Mouse (Mus musculus) intestine, embryonic 14.5 days (tissue): Measurements from ENCODE around the gene Olfr1344. TPM values are rescaled to one million over a fixed set of nuclear protein-coding genes. Genes with fewer than 3 reads are reported as not detected.

Source experiments
- ATAC-seq: fragments of 200-750 bp; cut with Nextera tagmentation; replicated peaks from 2 replicates; pipeline ENCODE4 v1.8.0; 2017; ENCODE audit warnings: low read depth, moderate number of reproducible peaks, moderate TSS enrichment, moderate library complexity; ENCODE audit not compliant: low FRiP score, low TSS enrichment
- DNase-seq: peaks from one replicate; pipeline ENCODE4 v3.0.0-alpha.2; 2018; ENCODE audit warnings: low spot score
- H3K27ac ChIP-seq: fragments of 300-500 bp; sonication (generic); 2 replicates; pipeline ENCODE4 v1.5.1; 2014; ENCODE audit warnings: low read depth, mild to moderate bottlenecking, control low read depth
- H3K27me3 ChIP-seq: fragments of 300-500 bp; sonication (generic); replicated peaks from 2 replicates; pipeline ENCODE4 v1.6.1; 2014; ENCODE audit warnings: low read length, control low read depth; ENCODE audit not compliant: control insufficient read depth, insufficient read depth
- H3K36me3 ChIP-seq: fragments of 300-500 bp; sonication (generic); 2 replicates; pipeline ENCODE4 v1.6.1; 2014; ENCODE audit warnings: low read length, control low read depth; ENCODE audit not compliant: control insufficient read depth, insufficient read depth
- H3K4me1 ChIP-seq: fragments of 300-500 bp; sonication (generic); replicated peaks from 2 replicates; pipeline ENCODE4 v1.6.1; 2014; ENCODE audit warnings: low read length, control low read depth, mixed read lengths; ENCODE audit not compliant: control insufficient read depth, insufficient read depth
- H3K4me2 ChIP-seq: fragments of 300-500 bp; sonication (generic); 2 replicates; pipeline ENCODE4 v1.6.1; 2014; ENCODE audit warnings: low read length
- H3K4me3 ChIP-seq: fragments of 300-500 bp; sonication (generic); 2 replicates; pipeline ENCODE4 v1.5.1; 2014; ENCODE audit warnings: low read depth, low read length, control low read depth, mixed read lengths
- H3K9ac ChIP-seq: fragments of 300-500 bp; sonication (generic); 2 replicates; pipeline ENCODE4 v1.6.1; 2014; ENCODE audit warnings: mild to moderate bottlenecking, low read length
- H3K9me3 ChIP-seq: fragments of 300-500 bp; sonication (generic); 2 replicates; pipeline ENCODE4 v1.6.1; 2016; ENCODE audit warnings: low read length, control low read depth; ENCODE audit not compliant: control insufficient read depth
- WGBS: fragments of 180-500 bp; shearing (Covaris S2); extraction: QIAGEN DNeasy Blood & Tissue Kit; methylation state at CpG from one replicate; pipeline ENCODE4 v1.1.7; 2014; 5-methylcytosine and 5-hydroxymethylcytosine counted together
- polyA plus RNA-seq: library from polyadenylated mRNA; unstranded; fragments of >200 nt; fragmentation: Nextera tagmentation; extraction: Ambion mirVana; gene quantifications from 2 replicates; pipeline ENCODE4 v1.2.1, GENCODE M21; 2014

Olfr1344 gene
- polyA plus RNA-seq = not detected in 2 replicates

GRCm38 (mm10) chr7:6438388-6438787, at the start of gene Olfr1344:
Gene Olfr1344 (plus strand): TSS chr7:6438688.
- DNase-seq (no peak), ATAC-seq (no peak)
- Histone ChIP-seq H3K9me3 (no peaks in the 10 kb centered on the region), H3K36me3 (no peaks in the 10 kb centered on the region), H3K9ac (no peak within 1 kb of the TSS), H3K4me2 (no peak within 1 kb of the TSS), H3K4me3 (no peak within 1 kb of the TSS), H3K27me3 (no peaks in the 10 kb centered on the region), H3K4me1 (no peaks in the 10 kb centered on the region), H3K27ac (no peak within 1 kb of the TSS)
- WGBS = 78% methylated on average over 3 of the region's 3 CpGs

DNA sequence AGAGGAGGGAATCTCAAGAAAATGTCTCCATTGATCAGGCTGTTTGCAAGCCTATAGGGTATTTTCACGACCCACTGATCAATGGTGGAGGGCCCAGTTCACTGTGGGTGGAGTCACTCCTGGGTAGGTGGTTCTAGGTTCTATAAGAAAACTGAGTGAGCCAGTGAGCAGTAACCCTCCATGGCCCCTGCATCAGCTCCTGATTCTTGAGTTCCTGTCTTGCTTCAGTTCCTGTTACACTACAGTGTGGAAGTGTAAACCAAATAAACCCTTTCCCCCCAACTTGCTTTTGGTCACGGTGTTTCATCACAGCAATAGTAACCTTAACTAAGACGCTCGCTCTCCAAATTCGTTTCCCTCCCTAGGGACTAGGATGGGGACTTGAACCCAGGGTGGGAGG, 49.5 kb upstream of the Olfr1344 start:
- ATAC-seq (no peak), DNase-seq (no peak)
- no peak overlapping the region for H3K9ac ChIP-seq
- no peak overlapping the region for H3K4me3 ChIP-seq
- no peaks in the 10 kb centered on the region for H3K27me3 ChIP-seq
- no peak overlapping the region for H3K4me2 ChIP-seq
- H3K4me1 ChIP-seq = peaks cover 3% of the 10 kb centered on the region; the same call in 1 of the 2 replicates
- 86% methylated on average over 5 of the region's 5 CpGs for WGBS
- no peaks in the 10 kb centered on the region for H3K9me3 ChIP-seq
- no peak overlapping the region for H3K27ac ChIP-seq
- H3K36me3 ChIP-seq = peaks cover 39% of the 10 kb centered on the region

DNA sequence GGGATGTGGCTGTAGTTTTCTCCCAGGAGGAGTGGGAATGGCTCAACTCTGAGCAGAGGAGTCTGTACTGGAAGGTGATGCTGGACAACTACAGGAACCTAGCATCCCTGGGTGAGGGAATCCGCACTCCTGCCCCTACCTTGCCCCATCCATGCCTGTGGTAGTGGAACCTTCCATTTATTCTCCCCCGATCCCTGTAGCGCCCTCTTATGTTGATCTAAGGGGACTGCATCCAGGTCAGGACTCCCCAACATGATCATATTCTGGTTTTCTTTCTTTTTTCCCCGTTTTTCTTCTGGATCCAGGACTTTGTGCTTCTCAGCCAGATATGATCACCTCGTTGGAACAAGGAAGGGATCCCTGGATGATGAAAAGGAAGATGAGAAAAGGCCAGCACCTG, 49.0 kb upstream of the Olfr1344 start:
- no peak for ATAC-seq
- H3K4me1 ChIP-seq = no peaks in the 10 kb centered on the region
- no peaks in the 10 kb centered on the region for H3K27me3 ChIP-seq
- H3K4me2 ChIP-seq = no peak overlapping the region
- no peak overlapping the region for H3K27ac ChIP-seq
- 63% methylated on average over 5 of the region's 5 CpGs for WGBS
- no peak overlapping the region for H3K9ac ChIP-seq
- H3K4me3 ChIP-seq = no peak overlapping the region
- H3K36me3 ChIP-seq = peaks cover 43% of the 10 kb centered on the region
- DNase-seq = no peak
- no peaks in the 10 kb centered on the region for H3K9me3 ChIP-seq

GRCm38 (mm10) chr7:6397996-6398975, 40.2 kb upstream of the Olfr1344 start, which contains the start of gene Smim17:
Gene Smim17 (plus strand): TSS chr7:6398715.
- 29% methylated on average over 25 of the region's 25 CpGs for WGBS
- Histone ChIP-seq H3K9me3 (no peaks in the 10 kb centered on the region), H3K36me3 (peaks cover 24% of the 10 kb centered on the region), H3K4me3 (peak within 1 kb of the TSS; percentile 51), H3K27ac (no peak within 1 kb of the TSS), H3K9ac (peak within 1 kb of the TSS; percentile 31), H3K4me1 (no peaks in the 10 kb centered on the region), H3K4me2 (peak within 1 kb of the TSS; percentile 69), H3K27me3 (no peaks in the 10 kb centered on the region)
- DNase-seq (peak; percentile 70), ATAC-seq (peak; percentile 79)

DNA sequence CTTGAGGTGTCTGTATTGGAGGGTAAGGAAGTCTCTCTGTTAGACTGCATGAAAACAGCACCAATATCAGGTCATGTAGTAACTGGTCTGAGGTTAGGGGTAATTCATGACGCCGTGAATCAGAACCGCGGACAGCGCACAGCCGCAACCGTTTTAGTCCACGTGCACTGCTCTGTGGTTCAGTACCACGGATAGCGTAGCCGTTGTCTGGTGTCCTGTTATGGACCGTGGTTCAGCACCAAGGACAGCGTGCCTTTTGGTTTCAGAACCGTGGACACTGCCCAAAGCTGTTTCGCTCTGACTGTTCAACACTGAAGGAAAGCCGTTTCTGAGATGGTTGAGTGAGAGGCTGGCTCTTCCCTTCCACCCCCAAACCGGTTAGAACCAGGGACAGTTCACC, 28.4 kb upstream of the Olfr1344 start, which contains the start of gene Gm20715:
Gm20715 (plus strand) TSS at position 235 of the 400 bp plus-strand sequence.
- Histone ChIP-seq H3K9me3 (no peaks in the 10 kb centered on the region), H3K4me2 (no peak within 1 kb of the TSS), H3K4me1 (no peaks in the 10 kb centered on the region), H3K27ac (no peak within 1 kb of the TSS), H3K4me3 (no peak within 1 kb of the TSS), H3K27me3 (no peaks in the 10 kb centered on the region), H3K9ac (no peak within 1 kb of the TSS), H3K36me3 (no peaks in the 10 kb centered on the region)
- ATAC-seq (peak; percentile 97), DNase-seq (peak; percentile 99)
- WGBS = under 1% methylated on average over 17 of the region's 17 CpGs

DNA sequence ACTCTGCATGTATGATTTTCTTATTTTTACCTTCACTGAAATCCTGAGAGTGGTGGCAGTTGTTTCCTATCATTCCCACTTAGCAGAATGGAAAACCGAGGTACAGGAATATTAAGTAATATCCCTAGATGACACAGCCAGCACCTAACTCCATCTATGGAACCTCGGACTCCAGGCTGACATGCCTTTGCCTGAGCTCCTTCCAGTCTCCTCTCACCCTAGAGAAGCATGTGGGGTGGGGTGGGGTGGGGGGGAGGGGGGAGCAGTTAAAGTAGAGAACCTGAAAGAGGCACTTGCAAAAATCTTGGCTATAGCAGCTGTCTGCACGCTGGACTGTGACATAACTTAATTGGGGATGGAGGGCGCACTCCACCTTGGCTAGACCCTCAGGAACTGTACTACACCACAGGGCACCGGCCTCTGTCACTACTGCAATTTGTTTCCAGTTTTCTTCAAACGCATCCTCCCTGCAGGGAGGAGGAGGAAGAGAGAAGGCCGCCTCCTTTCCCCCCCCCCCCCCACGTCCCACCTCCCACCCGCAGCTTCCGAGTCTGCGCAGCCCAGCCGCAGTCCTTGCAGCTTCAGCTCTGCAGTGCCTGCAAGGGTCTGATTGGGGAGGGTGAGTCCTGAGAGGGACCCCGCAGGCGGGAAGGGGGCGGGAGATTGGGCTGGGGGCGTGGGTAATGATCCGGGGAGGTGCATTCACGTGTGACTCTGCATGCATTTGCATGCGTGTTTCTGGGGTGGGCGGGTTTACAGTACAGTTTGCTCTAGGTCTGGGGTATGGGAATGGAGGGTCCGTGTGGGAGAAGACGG, 23.7 kb upstream of the Olfr1344 start:
- Histone ChIP-seq H3K27ac (no peak overlapping the region), H3K4me1 (no peaks in the 10 kb centered on the region), H3K9ac (no peak overlapping the region), H3K4me3 (no peak overlapping the region), H3K9me3 (no peaks in the 10 kb centered on the region), H3K27me3 (no peaks in the 10 kb centered on the region), H3K4me2 (no peak overlapping the region), H3K36me3 (no peaks in the 10 kb centered on the region)
- DNase-seq = no peak
- ATAC-seq = no peak
- 9% methylated on average over 20 of the region's 22 CpGs for WGBS

GRCm38 (mm10) chr7:6415442-6415787, 23.1 kb upstream of the Olfr1344 start:
- H3K4me1 ChIP-seq = no peaks in the 10 kb centered on the region
- H3K27ac ChIP-seq = no peak overlapping the region
- H3K9ac ChIP-seq = no peak overlapping the region
- DNase-seq (no peak), ATAC-seq (no peak)
- no peaks in the 10 kb centered on the region for H3K9me3 ChIP-seq
- H3K27me3 ChIP-seq = no peaks in the 10 kb centered on the region
- WGBS = 18% methylated on average over 8 of the region's 8 CpGs
- no peaks in the 10 kb centered on the region for H3K36me3 ChIP-seq
- H3K4me3 ChIP-seq = no peak overlapping the region
- H3K4me2 ChIP-seq = no peak overlapping the region

- Histone ChIP-seq H3K27me3 (no peaks in the 10 kb centered on the region), H3K9me3 (no peaks in the 10 kb centered on the region), H3K4me1 (no peaks in the 10 kb centered on the region), H3K4me3 (no peak overlapping the region), H3K27ac (no peak overlapping the region), H3K36me3 (no peaks in the 10 kb centered on the region), H3K4me2 (no peak overlapping the region), H3K9ac (no peak overlapping the region)
- DNase-seq (no peak), ATAC-seq (no peak)
- WGBS = 72% methylated on average over 6 of the region's 6 CpGs
These were observed 18.6 kb upstream of the Olfr1344 start for GRCm38 (mm10) chr7:6419894-6420293.
